Mouse (Mus musculus): ENCODE measurements around the gene Galnt6.

Galnt6 gene

DNA sequence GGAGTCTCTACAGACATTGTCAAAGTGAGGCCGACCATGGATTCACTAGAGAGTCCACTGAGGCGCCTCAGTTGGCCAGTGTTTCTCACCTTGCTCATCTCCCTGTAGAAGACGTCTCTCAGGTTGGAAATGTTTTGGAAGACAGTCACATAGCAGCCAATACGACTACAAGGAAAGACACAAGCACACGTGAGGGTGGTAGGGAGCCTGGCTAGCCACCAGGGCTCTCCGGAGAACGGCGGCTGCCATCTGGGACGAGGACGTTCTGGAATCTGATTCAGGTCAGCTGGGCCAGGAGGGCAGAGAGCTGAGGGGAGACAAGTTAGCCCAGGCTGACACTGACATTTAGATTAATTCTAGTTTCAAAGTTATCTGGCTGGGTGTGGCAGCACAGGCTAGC, 79.1 kb downstream of the Galnt6 start:
- peak; percentile 50 to 51 for DNase-seq

DNA sequence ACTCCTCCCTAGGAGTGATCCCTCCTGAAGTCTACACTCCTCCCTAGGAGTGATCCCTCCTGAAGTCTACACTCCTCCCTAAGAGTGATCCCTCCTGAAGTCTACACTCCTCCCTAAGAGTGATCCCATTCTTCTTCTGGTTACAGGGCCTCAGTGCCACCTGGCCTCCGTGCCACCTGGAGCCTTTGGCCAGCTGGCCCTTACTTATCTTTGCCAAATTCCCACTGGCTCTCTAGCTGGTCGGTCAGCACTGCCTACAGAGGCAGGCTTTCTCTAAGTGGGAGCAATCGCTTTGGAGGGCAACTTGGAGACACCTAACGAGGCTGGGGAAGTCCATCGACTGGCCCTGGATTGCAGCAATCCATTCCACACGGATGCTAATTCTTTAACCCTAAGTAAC, 83.0 kb downstream of the Galnt6 start:
- peak; percentile 36 to 48 for DNase-seq

GRCm38 (mm10) chr15:100642451-100642850, 86.7 kb downstream of the Galnt6 start:
- DNase-seq = no peak
